In the genomic region with DNA sequence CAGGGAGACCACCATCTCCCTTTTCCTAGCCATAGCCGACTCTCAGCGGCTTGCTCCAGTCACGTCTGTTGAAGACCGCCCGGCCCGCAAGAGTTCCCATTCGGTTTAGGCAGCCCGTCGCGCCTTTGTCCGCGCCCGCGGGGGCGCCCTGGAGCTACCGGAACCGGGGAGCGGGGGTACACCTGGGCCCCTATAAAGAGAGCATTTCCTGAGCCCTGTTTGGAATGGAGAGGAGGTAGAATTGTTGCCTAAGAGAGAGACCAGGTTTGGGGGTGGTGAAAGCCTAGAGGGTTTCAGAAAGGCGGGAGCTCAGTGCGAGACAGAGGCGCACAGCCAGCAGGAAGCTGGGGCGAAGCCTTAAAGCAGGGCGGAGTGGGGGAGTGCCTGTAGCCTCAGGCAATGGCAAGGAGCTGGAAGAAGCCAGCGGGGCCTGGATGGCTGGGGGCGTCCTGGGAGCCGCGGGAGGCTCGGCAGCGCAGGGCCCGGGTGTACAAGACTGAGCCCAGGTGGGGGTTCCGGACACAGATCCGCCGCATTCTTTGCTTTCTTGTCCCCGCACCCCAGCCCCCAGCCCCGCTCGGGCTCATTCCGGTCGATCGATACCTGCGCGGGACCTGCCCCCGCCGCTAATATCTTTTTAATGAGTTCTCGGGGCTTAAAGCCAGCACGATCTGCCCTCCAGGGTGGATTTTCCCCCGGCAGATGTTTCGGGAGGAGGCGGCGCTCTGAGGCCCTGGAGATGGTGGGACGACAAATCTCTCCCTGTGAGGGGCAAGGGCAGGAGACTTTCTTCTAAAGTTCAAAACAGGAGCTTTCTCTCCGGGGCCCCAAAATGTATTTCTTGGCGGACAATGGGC, we compare ENCODE assay signal across 8 mouse cellular contexts. TPM values are rescaled to one million over a fixed set of nuclear protein-coding genes. Genes with fewer than 3 reads are reported as not detected.
A peak's percentile ranks its signal among the peaks of the same experiment; 100 is the strongest.
DNase-seq lines count a peak whose midpoint lies in the region; ATAC-seq and TF ChIP-seq lines count a peak whose summit lies in the region.
"Had no signal": no experiment of that assay in that cellular context is flagged by ENCODE, and none has a peak within 500 bp of the region (broad histone marks: within the 10 kb centered on the region; RNA-seq: fewer than 3 reads in every experiment).

No protein-coding gene starts in this region.

- H3K27ac ChIP-seq in lung, postnatal 0 days (ENCODE audit: low read length): no peak overlapping the region
- H3K27ac ChIP-seq in forebrain, embryonic 13.5 days: 0 out of 2 replicates have a peak overlapping the region, but pooled peaks have one; percentile 20
- no peak overlapping the region for H3K27ac ChIP-seq in liver, embryonic 13.5 days

- peak; percentile 5 for DNase-seq in lung, postnatal 0 days (ENCODE audit: low spot score)
- DNase-seq in lung, postnatal 14 days: no peak
- DNase-seq in liver, embryonic 13.5 days: no peak
- no peak for DNase-seq in layer of hippocampus, adult 9-10 months (ENCODE audit: low spot score)
- DNase-seq in adrenal gland, adult 18-20 months (ENCODE audit: low spot score in 2 of 2): no peak
- no peak for DNase-seq in ovary, postnatal 36 days (ENCODE audit: low spot score)

- H3K27me3 ChIP-seq in lung, postnatal 0 days (replicated peaks; ENCODE audit: insufficient read depth, low read length): peaks cover 79% of the 10 kb centered on the region
- H3K27me3 ChIP-seq in forebrain, embryonic 13.5 days: peaks cover 97% of the 10 kb centered on the region
- H3K27me3 ChIP-seq in liver, embryonic 13.5 days: peaks cover 98% of the 10 kb centered on the region

- no peaks in the 10 kb centered on the region for H3K9me3 ChIP-seq in lung, postnatal 0 days (ENCODE audit: low read length)
- H3K9me3 ChIP-seq in forebrain, embryonic 13.5 days (replicated peaks): no peaks in the 10 kb centered on the region
- H3K9me3 ChIP-seq in liver, embryonic 13.5 days (replicated peaks): no peaks in the 10 kb centered on the region

- no peak overlapping the region; the same call in 1 of the 2 replicates for H3K4me2 ChIP-seq in lung, postnatal 0 days (replicated peaks; ENCODE audit: low read depth, low read length)
- peak overlapping the region; percentile 64 for H3K4me2 ChIP-seq in forebrain, embryonic 13.5 days
- H3K4me2 ChIP-seq in liver, embryonic 13.5 days: no peak overlapping the region; the same call in 1 of the 2 replicates

- no peak for TF ChIP-seq CTCF in lung, postnatal 0 days (IDR thresholded peaks at IDR 0.05)

- H3K4me3 ChIP-seq in lung, postnatal 0 days (ENCODE audit: low read depth, low read length): no peak overlapping the region; the same call in 1 of the 2 replicates
- H3K4me3 ChIP-seq in forebrain, embryonic 13.5 days: peak overlapping the region; percentile 36
- peak overlapping the region; percentile 14; the same call in 1 of the 2 replicates for H3K4me3 ChIP-seq in liver, embryonic 13.5 days (replicated peaks)

- ATAC-seq in lung, postnatal 0 days: no peak
- no peak for ATAC-seq in forebrain, embryonic 13.5 days
- no peak for ATAC-seq in liver, embryonic 13.5 days (ENCODE audit: low read depth)

- no peak overlapping the region for H3K9ac ChIP-seq in lung, postnatal 0 days (replicated peaks; ENCODE audit: low read depth)
- H3K9ac ChIP-seq in forebrain, embryonic 13.5 days: peak overlapping the region; percentile 52
- H3K9ac ChIP-seq in liver, embryonic 13.5 days: no peak overlapping the region

- 0% methylated on average over 44 of the region's 52 CpGs for WGBS in lung, postnatal 0 days
- under 1% methylated on average over 51 of the region's 52 CpGs for WGBS in forebrain, embryonic 13.5 days
- 2% methylated on average over 52 of the region's 52 CpGs for WGBS in liver, embryonic 13.5 days (ENCODE audit: insufficient replicate concordance)

- H3K36me3 ChIP-seq in lung, postnatal 0 days (ENCODE audit: insufficient read depth, low read length): no peaks in the 10 kb centered on the region
- H3K36me3 ChIP-seq in forebrain, embryonic 13.5 days (ENCODE audit: poor library complexity, severe bottlenecking): no peaks in the 10 kb centered on the region
- no peaks in the 10 kb centered on the region for H3K36me3 ChIP-seq in liver, embryonic 13.5 days

- peaks cover 2% of the 10 kb centered on the region; the same call in 1 of the 2 replicates for H3K4me1 ChIP-seq in lung, postnatal 0 days (ENCODE audit: insufficient read depth, low read depth, low read length)
- H3K4me1 ChIP-seq in forebrain, embryonic 13.5 days: peaks cover 55% of the 10 kb centered on the region
- H3K4me1 ChIP-seq in liver, embryonic 13.5 days (replicated peaks): peaks cover 13% of the 10 kb centered on the region; the same call in 1 of the 2 replicates

- TF ChIP-seq EP300 in lung, postnatal 0 days (IDR thresholded peaks at IDR 0.05): no peak

RNA-seq across cellular contexts. Expression of a gene that starts 4.3 kb away (rescaled TPM):
- polyA plus RNA-seq in lung, postnatal 0 days (2015; fragmentation: Nextera tagmentation; extraction: Ambion mirVana): not detected in 2 replicates
- polyA plus RNA-seq in forebrain, embryonic 13.5 days (2015; fragmentation: Nextera tagmentation; extraction: Ambion mirVana): 1.3 and 2.1 TPM in 2 replicates
- polyA plus RNA-seq in liver, embryonic 13.5 days (2015; fragmentation: Nextera tagmentation; extraction: Ambion mirVana): not detected in 2 replicates
- total RNA-seq in adrenal gland, adult 18-20 months (2021): not detected
- total RNA-seq: layer of hippocampus, postnatal 25 days had no signal

RNA-seq across cellular contexts. Expression of a gene that starts 35.0 kb away (rescaled TPM):
- polyA plus RNA-seq in lung, postnatal 0 days (2015; fragmentation: Nextera tagmentation; extraction: Ambion mirVana): 17.7 and 18.7 TPM in 2 replicates
- 53.2 and 59.2 TPM in 2 replicates for polyA plus RNA-seq in forebrain, embryonic 13.5 days (2015; fragmentation: Nextera tagmentation; extraction: Ambion mirVana)
- polyA plus RNA-seq in liver, embryonic 13.5 days (2015; fragmentation: Nextera tagmentation; extraction: Ambion mirVana): 51.2 and 53.7 TPM in 2 replicates
- total RNA-seq in adrenal gland, adult 18-20 months (2021): 10 to 100 TPM; 21.9 to 24.5 TPM

RNA-seq across cellular contexts. Expression of a gene that starts 52.7 kb away (rescaled TPM):
- polyA plus RNA-seq in lung, postnatal 0 days (2015; fragmentation: Nextera tagmentation; extraction: Ambion mirVana): 15.6 and 16.3 TPM in 2 replicates
- polyA plus RNA-seq in forebrain, embryonic 13.5 days (2015; fragmentation: Nextera tagmentation; extraction: Ambion mirVana): 25.8 and 30.6 TPM in 2 replicates
- 6.2 and 7.5 TPM in 2 replicates for polyA plus RNA-seq in liver, embryonic 13.5 days (2015; fragmentation: Nextera tagmentation; extraction: Ambion mirVana)
- 10 to 100 TPM; 43.6 to 59.5 TPM for total RNA-seq in adrenal gland, adult 18-20 months (2021)
